8 mouse cellular contexts compared by ENCODE assay signal in genomic region chr3:122292300-122293222, GRCm38 (mm10). TPM values are rescaled to one million over a fixed set of nuclear protein-coding genes. Genes with fewer than 3 reads are reported as not detected.
A peak's percentile ranks its signal among the peaks of the same experiment; 100 is the strongest.
DNase-seq lines count a peak whose midpoint lies in the region; ATAC-seq and TF ChIP-seq lines count a peak whose summit lies in the region.

No protein-coding gene starts in this region.

- peak overlapping the region; percentile 89 for H3K4me3 ChIP-seq in brown adipose tissue, adult 24 weeks (ENCODE audit: insufficient read depth, low read depth, low read length)
- H3K4me3 ChIP-seq in heart, embryonic 13.5 days, result peak overlapping the region; percentile 90
- peak overlapping the region; percentile 91 for H3K4me3 ChIP-seq in kidney, postnatal 0 days (replicated peaks; ENCODE audit: low read depth, low read length)
- peak overlapping the region; percentile 77 for H3K4me3 ChIP-seq in liver, embryonic 11.5 days (ENCODE audit: low read depth, low read length)
- H3K4me3 ChIP-seq in myocyte, result peak overlapping the region; percentile 55

- H3K9me3 ChIP-seq in heart, embryonic 13.5 days, result no peaks in the 10 kb centered on the region
- H3K9me3 ChIP-seq in kidney, postnatal 0 days (replicated peaks; ENCODE audit: low read length), result no peaks in the 10 kb centered on the region
- no peaks in the 10 kb centered on the region for H3K9me3 ChIP-seq in liver, embryonic 11.5 days (ENCODE audit: control insufficient read depth, low read length)

- ATAC-seq in erythroid progenitor cell, adult 5-6 weeks (replicated peaks; ENCODE audit: low FRiP score, poor library complexity, severe bottlenecking), result peak; percentile 83
- peak; percentile 74 for ATAC-seq in heart, embryonic 13.5 days (ENCODE audit: extremely low read depth, insufficient number of reproducible peaks, low FRiP score, low TSS enrichment)
- peak; percentile 83 for ATAC-seq in kidney, postnatal 0 days (replicated peaks; ENCODE audit: low FRiP score, low read depth)
- ATAC-seq in liver, embryonic 11.5 days (replicated peaks; ENCODE audit: low FRiP score), result peak; percentile 88

- H3K9ac ChIP-seq in heart, embryonic 13.5 days, result peak overlapping the region; percentile 94
- H3K9ac ChIP-seq in kidney, postnatal 0 days (ENCODE audit: low read depth, low read length), result peak overlapping the region; percentile 93
- H3K9ac ChIP-seq in liver, embryonic 11.5 days (ENCODE audit: low read depth, low read length), result peak overlapping the region; percentile 82

- no peaks in the 10 kb centered on the region for H3K36me3 ChIP-seq in heart, embryonic 13.5 days
- H3K36me3 ChIP-seq in kidney, postnatal 0 days (ENCODE audit: insufficient read depth, low read length), result no peaks in the 10 kb centered on the region
- no peaks in the 10 kb centered on the region for H3K36me3 ChIP-seq in liver, embryonic 11.5 days (ENCODE audit: control insufficient read depth, insufficient read depth, low read length)
- H3K36me3 ChIP-seq in myocyte (ENCODE audit: control insufficient read depth, insufficient read depth), result no peaks in the 10 kb centered on the region

- peak overlapping the region; percentile 95 for H3K27ac ChIP-seq in brown adipose tissue, adult 24 weeks (replicated peaks; ENCODE audit: low read depth, low read length)
- peak overlapping the region; percentile 94 for H3K27ac ChIP-seq in heart, embryonic 13.5 days (replicated peaks)
- H3K27ac ChIP-seq in kidney, postnatal 0 days, result peak overlapping the region; percentile 96
- peak overlapping the region; percentile 33 for H3K27ac ChIP-seq in liver, embryonic 11.5 days (ENCODE audit: low read depth, low read length)

- no peaks in the 10 kb centered on the region for H3K79me2 ChIP-seq in myocyte (ENCODE audit: control insufficient read depth, insufficient read depth)

- TF ChIP-seq CTCF in kidney, postnatal 0 days (IDR thresholded peaks at IDR 0.05; ENCODE audit: low read depth), result peak; percentile 31

- peak overlapping the region; percentile 88 for H3ac ChIP-seq in myocyte (ENCODE audit: control insufficient read depth, insufficient read length)

- H3K4me1 ChIP-seq in brown adipose tissue, adult 24 weeks (ENCODE audit: control insufficient read depth, insufficient read depth, insufficient read length, low read length), result peaks cover 2% of the 10 kb centered on the region; the same call in 1 of the 2 replicates
- peaks cover 34% of the 10 kb centered on the region for H3K4me1 ChIP-seq in heart, embryonic 13.5 days
- no peaks in the 10 kb centered on the region; the same call in 1 of the 2 replicates for H3K4me1 ChIP-seq in kidney, postnatal 0 days (replicated peaks; ENCODE audit: insufficient read depth, low read length)
- H3K4me1 ChIP-seq in liver, embryonic 11.5 days (replicated peaks; ENCODE audit: control insufficient read depth, insufficient read depth, low read length), result peaks cover 10% of the 10 kb centered on the region

- peak overlapping the region; percentile 79 for H3K4me2 ChIP-seq in heart, embryonic 13.5 days
- H3K4me2 ChIP-seq in kidney, postnatal 0 days (ENCODE audit: low read length), result peak overlapping the region; percentile 87
- peak overlapping the region; percentile 81 for H3K4me2 ChIP-seq in liver, embryonic 11.5 days
- H3K4me2 ChIP-seq in myocyte (ENCODE audit: low read depth), result peak overlapping the region; percentile 99

- DNase-seq in CD4-positive, CD25-positive, alpha-beta regulatory T cell, adult 2 months (ENCODE audit: low read depth, low spot score), result peak; percentile 96
- DNase-seq in kidney, postnatal 0 days (ENCODE audit: low spot score), result peak; percentile 87
- DNase-seq in liver, embryonic 11.5 days (ENCODE audit: low spot score), result peak; percentile 98
- DNase-seq in spleen, postnatal 4 days (ENCODE audit: low spot score in 2 of 2), result peak; percentile 94 to 99

- no peak for TF ChIP-seq POLR2A in myocyte (IDR thresholded peaks at IDR 0.05; ENCODE audit: insufficient read length, low read depth)

- 6% methylated on average over 53 of the region's 54 CpGs for WGBS in heart, embryonic 13.5 days
- whole genome bisulfite sequencing in kidney, postnatal 0 days, result 5% methylated on average over 54 of the region's 54 CpGs
- WGBS in liver, embryonic 11.5 days, result 9% methylated on average over 54 of the region's 54 CpGs

- H3K27me3 ChIP-seq in heart, embryonic 13.5 days (replicated peaks), result peaks cover 3% of the 10 kb centered on the region; the same call in 1 of the 2 replicates
- H3K27me3 ChIP-seq in kidney, postnatal 0 days (ENCODE audit: insufficient read depth, low read length), result no peaks in the 10 kb centered on the region
- H3K27me3 ChIP-seq in liver, embryonic 11.5 days (replicated peaks; ENCODE audit: control insufficient read depth, insufficient read depth, low read length), result no peaks in the 10 kb centered on the region
- no peaks in the 10 kb centered on the region for H3K27me3 ChIP-seq in myocyte (ENCODE audit: control insufficient read depth, insufficient read depth, insufficient read length)

TF ChIP-seq in myocyte, 11 proteins besides CTCF, POLR2A, EP300 and RAD21:
- TF ChIP-seq REST (IDR thresholded peaks at IDR 0.05; ENCODE audit: insufficient read depth, insufficient read length) (no peak), TCF3 (IDR thresholded peaks at IDR 0.05; ENCODE audit: insufficient read length, low read depth) (no peak), TCF12 (IDR thresholded peaks at IDR 0.05; ENCODE audit: insufficient read depth, poor library complexity, severe bottlenecking) (no peak), CEBPB (IDR thresholded peaks at IDR 0.05; ENCODE audit: insufficient read depth, poor library complexity, severe bottlenecking) (peak; percentile 46; the same call in 1 of the 2 replicates), MYOG (IDR thresholded peaks at IDR 0.05; ENCODE audit: control insufficient read depth in 1 of 3, insufficient read depth in 1 of 3, insufficient read length in 2 of 3, low read depth in 2 of 3) (peak in 1 of 3 experiments; percentile 58), MYOD1 (IDR thresholded peaks at IDR 0.05; ENCODE audit: control insufficient read depth in 1 of 3, insufficient read length in 2 of 3, low read depth in 2 of 3) (peak in 2 of 3 experiments; percentile 51 to 62), E2F4 (IDR thresholded peaks at IDR 0.05; ENCODE audit: insufficient read depth) (peak; percentile 34)
TF ChIP-seq in myocyte: peak in this region for 4.

RNA-seq across cellular contexts. Expression of gene Bcar3, which starts 1.4 kb away (rescaled TPM):
- 6.7 and 8.8 TPM in 2 replicates for polyA plus RNA-seq in brown adipose tissue, adult 24 weeks (2012; ENCODE audit: insufficient read depth, insufficient read length, missing spikeins)
- total RNA-seq in erythroid progenitor cell, adult 5-6 weeks (2015; ENCODE audit: low replicate concordance), result 0.72 TPM in 1 of 2 replicates, not detected in the other
- 2.6 TPM in 1 of 2 replicates, not detected in the other for total RNA-seq in erythroid progenitor cell, adult 5-6 weeks (2017; ENCODE audit: low replicate concordance)
- 3.6 and 4.8 TPM in 2 replicates for polyA plus RNA-seq in heart, embryonic 13.5 days (2015; fragmentation: Nextera tagmentation; extraction: Ambion mirVana)
- 18.8 and 20.7 TPM in 2 replicates for polyA plus RNA-seq in kidney, postnatal 0 days (2015; fragmentation: Nextera tagmentation; extraction: Ambion mirVana)
- polyA plus RNA-seq in liver, embryonic 11.5 days (2014; fragmentation: Nextera tagmentation; extraction: Ambion mirVana), result 10.1 and 12.2 TPM in 2 replicates
- polyA plus RNA-seq in myocyte (2012; fragmentation: generic; extraction: Trizol), result 21.4 TPM

RNA-seq across cellular contexts. Expression of gene Dnttip2, which starts 18.4 kb away (rescaled TPM):
- polyA plus RNA-seq in brown adipose tissue, adult 24 weeks (2012; ENCODE audit: insufficient read depth, insufficient read length, missing spikeins), result 27.0 and 40.7 TPM in 2 replicates
- 58.7 and 68.3 TPM in 2 replicates for total RNA-seq in erythroid progenitor cell, adult 5-6 weeks (2015; ENCODE audit: low replicate concordance)
- total RNA-seq in erythroid progenitor cell, adult 5-6 weeks (2017; ENCODE audit: low replicate concordance), result 23.7 and 31.9 TPM in 2 replicates
- polyA plus RNA-seq in heart, embryonic 13.5 days (2015; fragmentation: Nextera tagmentation; extraction: Ambion mirVana), result 44.5 and 45.0 TPM in 2 replicates
- 60.4 and 62.2 TPM in 2 replicates for polyA plus RNA-seq in kidney, postnatal 0 days (2015; fragmentation: Nextera tagmentation; extraction: Ambion mirVana)
- polyA plus RNA-seq in liver, embryonic 11.5 days (2014; fragmentation: Nextera tagmentation; extraction: Ambion mirVana), result 93.7 and 102 TPM in 2 replicates
- polyA plus RNA-seq in myocyte (2012; fragmentation: generic; extraction: Trizol), result 18.5 TPM

RNA-seq across cellular contexts. Expression of gene Gclm, which starts 47.2 kb away (rescaled TPM):
- 56.5 and 64.3 TPM in 2 replicates for polyA plus RNA-seq in brown adipose tissue, adult 24 weeks (2012; ENCODE audit: insufficient read depth, insufficient read length, missing spikeins)
- 337 and 399 TPM in 2 replicates for total RNA-seq in erythroid progenitor cell, adult 5-6 weeks (2015; ENCODE audit: low replicate concordance)
- 336 and 379 TPM in 2 replicates for total RNA-seq in erythroid progenitor cell, adult 5-6 weeks (2017; ENCODE audit: low replicate concordance)
- 80.1 and 90.0 TPM in 2 replicates for polyA plus RNA-seq in heart, embryonic 13.5 days (2015; fragmentation: Nextera tagmentation; extraction: Ambion mirVana)
- 238 and 242 TPM in 2 replicates for polyA plus RNA-seq in kidney, postnatal 0 days (2015; fragmentation: Nextera tagmentation; extraction: Ambion mirVana)
- 367 and 406 TPM in 2 replicates for polyA plus RNA-seq in liver, embryonic 11.5 days (2014; fragmentation: Nextera tagmentation; extraction: Ambion mirVana)
- 23.2 TPM for polyA plus RNA-seq in myocyte (2012; fragmentation: generic; extraction: Trizol)

Comparison
In these comparisons a context has a peak if more than half of its experiments do, and no peak if none do; other contexts are left out.
1. Peak in every context shown above with its lines: DNase-seq, ATAC-seq, H3K4me3 ChIP-seq and H3K27ac ChIP-seq.
2. H3K27ac ChIP-seq: peak in every context shown above with its lines; median percentile 96 in kidney, postnatal 0 days; 95 in brown adipose tissue, adult 24 weeks; 94 in heart, embryonic 13.5 days; 33 in liver, embryonic 11.5 days.